Mouse (Mus musculus) layer of hippocampus, postnatal 14 days (tissue): ENCODE measurements at regions not wholly inside any gene's neighbourhood (a gene's known extent, or its start where the extent isn't known, plus 50 kb on each side); places are given as distances from the start of the nearest gene placed in this dataset.
"Not testable (repeated sequence)": the region's sequence is repeated elsewhere in the genome, so short reads cannot be mapped to it uniquely, and the experiment has no call there.

Source experiments
- DNase-seq, 2 experiments: peaks; one replicate each; pipeline ENCODE4 v3.0.0; 2021 to 2022; ENCODE audit warnings: low spot score in 2 of 2, mixed read lengths in 1 of 2

GRCm38 (mm10) chr15:19980625-19981024 is 468.4 kb upstream of the Cdh12 start:
- DNase-seq: not testable (repeated sequence)

GRCm38 (mm10) chr15:19985001-19985400 is 464.1 kb upstream of the Cdh12 start:
- not testable (repeated sequence) for DNase-seq

GRCm38 (mm10) chr15:20031772-20032171 is 417.3 kb upstream of the Cdh12 start:
- DNase-seq: no peak

- DNase-seq: no peak
Measured at GRCm38 (mm10) chr15:20034382-20034781, 414.7 kb upstream of the Cdh12 start.

- DNase-seq: peak in 1 of 2 experiments; percentile 33
Measured at GRCm38 (mm10) chr15:20038550-20039435, 410.3 kb upstream of the Cdh12 start.

- DNase-seq: no peak
Measured at GRCm38 (mm10) chr15:20040041-20040440, 409.0 kb upstream of the Cdh12 start.

- DNase-seq: no peak
Measured at GRCm38 (mm10) chr15:20084958-20085357, 364.1 kb upstream of the Cdh12 start.

- no peak for DNase-seq
Measured at GRCm38 (mm10) chr15:20089780-20090179, 359.3 kb upstream of the Cdh12 start.

- no peak for DNase-seq
Measured at GRCm38 (mm10) chr15:20090522-20090921, 358.5 kb upstream of the Cdh12 start.

GRCm38 (mm10) chr15:20095764-20096163 is 353.3 kb upstream of the Cdh12 start:
- no peak for DNase-seq

- DNase-seq: peak in 1 of 2 experiments; percentile 7
Measured at GRCm38 (mm10) chr15:20119518-20119917, 329.5 kb upstream of the Cdh12 start.

GRCm38 (mm10) chr15:20123586-20123985 is 325.5 kb upstream of the Cdh12 start:
- DNase-seq: no peak

- peak in 1 of 2 experiments; percentile 25 for DNase-seq
Measured at GRCm38 (mm10) chr15:20135893-20136570, 313.0 kb upstream of the Cdh12 start.

GRCm38 (mm10) chr15:20151910-20152309 is 297.2 kb upstream of the Cdh12 start:
- DNase-seq: no peak
